Mouse (Mus musculus) T-cell, adult 2 months (primary cell): ENCODE measurements at regions not wholly inside any gene's neighbourhood (a gene's known extent, or its start where the extent isn't known, plus 50 kb on each side); places are given as distances from the start of the nearest gene placed in this dataset.
A peak's percentile ranks its signal among the peaks of the same experiment; 100 is the strongest.

Experiments
- DNase-seq: peaks from one replicate; pipeline ENCODE4 v3.0.0; 2022; ENCODE audit warnings: low spot score

DNA sequence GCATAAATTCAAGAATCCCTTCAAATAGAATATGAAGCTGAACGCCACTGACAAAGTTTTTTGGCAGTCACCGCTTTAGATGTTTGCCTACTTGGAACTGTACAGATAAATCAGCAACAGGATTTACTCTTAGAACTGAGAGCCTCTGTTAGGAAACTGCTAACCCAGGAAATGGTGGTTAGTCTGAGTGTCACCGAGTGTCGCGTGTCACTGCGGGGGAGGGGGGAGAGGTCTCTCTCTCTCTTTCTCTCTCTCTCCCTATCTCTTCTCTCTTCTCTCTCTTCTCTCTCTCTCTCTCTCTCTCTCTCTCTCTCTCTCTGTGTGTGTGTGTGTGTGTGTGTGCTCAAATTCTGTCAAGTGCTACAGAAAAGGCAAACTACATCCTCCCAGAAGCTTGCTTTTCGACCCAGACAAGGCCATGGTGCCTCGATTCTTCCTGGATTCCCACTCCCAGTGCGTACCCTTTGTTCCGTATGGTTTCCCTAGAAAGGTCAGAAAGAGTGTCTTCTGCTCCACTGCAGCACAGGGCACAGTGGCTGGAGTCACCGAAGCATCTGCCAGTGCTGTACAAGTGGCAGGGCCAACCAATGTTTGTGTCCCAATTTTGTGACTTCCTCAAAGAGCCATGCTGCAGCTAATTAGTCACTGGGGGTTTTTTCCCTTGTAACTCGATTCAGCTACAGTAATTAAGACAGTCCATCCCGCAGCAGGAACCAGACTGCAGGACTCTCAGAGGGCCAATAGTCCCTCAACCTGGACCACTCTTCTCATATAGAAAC lies 87.0 kb downstream of the Cog6 start:
- DNase-seq: peak; percentile 80

DNA sequence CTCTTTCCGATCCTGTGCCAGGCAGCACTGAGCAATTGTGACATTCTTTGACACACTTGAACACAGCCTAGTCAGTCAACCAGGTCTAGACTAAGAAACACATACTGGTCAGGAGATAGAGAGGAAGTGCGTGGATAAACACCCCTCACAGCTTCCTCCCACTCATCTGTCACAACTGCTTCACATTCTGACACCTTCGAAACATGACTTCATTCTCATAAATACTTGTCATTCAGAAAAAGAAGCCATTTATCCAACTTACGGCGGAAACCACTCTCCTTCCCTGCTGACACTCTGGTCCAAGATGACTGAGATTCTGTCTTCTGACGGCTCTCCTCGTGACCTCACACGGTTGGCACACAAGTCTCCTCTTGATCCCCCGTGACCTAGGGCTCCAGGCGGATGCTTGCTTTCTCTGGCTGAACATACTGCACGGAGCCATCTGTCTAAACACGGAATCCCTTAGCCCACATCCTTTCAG lies 89.6 kb downstream of the Cog6 start:
- DNase-seq: peak; percentile 86

DNA sequence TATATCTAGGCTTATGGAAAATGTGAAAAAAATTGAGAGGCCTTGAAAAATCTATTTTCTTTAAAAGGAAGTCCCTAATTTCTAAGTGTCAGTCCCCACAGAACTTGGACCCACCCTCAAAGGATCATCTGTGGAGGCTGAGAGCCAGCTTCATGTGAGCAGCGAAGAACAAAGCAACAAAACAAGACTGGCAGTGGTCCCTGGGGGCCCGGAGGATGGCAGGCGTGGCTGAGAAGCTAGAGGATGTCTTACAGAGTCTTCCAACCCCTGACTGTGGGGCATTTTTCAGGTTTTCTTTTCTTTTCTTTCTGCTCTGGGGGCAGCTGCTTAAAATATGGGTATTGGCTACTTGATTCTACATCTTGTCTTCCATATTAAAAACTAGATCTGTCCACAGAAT lies 90.5 kb downstream of the Cog6 start:
- peak; percentile 6 for DNase-seq

DNA sequence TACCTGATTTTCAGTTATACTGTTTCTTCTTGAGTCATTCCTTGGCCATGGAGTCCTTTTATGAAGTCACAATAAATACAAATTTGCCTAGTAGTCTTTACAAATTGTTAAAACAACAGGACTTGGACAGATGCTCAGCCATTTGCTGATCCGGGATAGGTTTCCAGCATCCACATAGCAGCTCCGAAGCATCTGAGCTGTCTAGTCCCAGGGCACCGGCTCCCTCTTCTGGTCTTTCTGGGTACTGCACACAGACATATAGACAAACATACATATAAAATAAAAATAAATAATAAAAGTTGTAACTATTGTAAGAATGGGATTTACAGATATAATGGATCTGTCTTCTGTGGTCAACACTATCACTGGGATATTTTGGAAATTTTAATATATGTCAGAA lies 91.8 kb downstream of the Cog6 start:
- peak; percentile 52 for DNase-seq

DNA sequence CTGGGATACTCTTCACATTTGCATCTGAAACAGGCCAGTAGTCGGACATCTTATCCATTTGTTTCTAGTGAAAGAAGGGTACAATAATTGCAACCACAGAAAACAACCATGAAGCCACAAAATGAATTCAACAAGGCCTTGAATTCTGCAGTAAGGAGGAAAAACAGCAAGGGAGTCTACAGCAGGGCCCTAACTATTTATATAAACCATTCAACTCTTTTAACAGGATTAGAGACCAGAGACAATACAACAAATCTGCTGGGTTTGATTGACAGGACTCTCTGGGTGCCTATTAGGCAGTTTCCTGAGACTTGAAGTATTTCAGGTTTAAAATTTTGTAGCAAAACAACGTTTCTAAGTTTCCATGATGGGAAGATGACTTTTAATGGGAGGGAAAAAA lies 92.4 kb downstream of the Cog6 start:
- DNase-seq: no peak

DNA sequence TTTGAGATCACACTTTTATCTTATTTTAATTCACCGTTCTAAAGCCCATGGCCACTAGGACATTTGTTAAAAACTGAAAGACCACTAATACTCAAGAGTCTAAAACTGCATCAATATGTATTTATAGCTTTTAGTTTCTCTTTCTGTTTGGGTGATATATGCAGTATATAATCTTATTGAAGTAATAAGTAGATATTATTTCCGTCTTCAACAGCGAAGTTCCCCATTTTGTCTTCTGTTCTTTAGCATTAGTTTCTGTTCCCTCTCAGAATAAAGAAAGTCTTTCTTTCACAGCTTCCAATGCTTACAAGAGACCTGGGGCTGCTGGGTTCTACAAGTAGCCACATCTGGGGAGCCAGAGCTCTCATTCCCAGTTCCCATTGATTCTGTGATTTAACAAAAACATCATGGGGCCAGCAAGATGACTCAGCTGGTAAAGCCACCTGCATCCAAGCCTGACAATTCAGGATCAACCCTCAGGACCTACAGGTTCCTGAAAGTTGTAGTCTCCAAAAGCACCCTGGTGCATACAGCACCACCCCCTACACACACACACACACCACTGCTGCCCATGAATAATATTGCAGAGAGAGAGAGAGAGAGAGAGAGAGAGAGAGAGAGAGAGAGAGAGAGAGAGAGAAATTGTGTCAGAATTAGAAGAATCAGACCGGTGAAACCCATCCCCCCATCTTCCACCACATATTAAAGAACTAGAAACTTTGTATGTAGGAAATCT lies 93.0 kb downstream of the Cog6 start:
- DNase-seq: no peak

DNA sequence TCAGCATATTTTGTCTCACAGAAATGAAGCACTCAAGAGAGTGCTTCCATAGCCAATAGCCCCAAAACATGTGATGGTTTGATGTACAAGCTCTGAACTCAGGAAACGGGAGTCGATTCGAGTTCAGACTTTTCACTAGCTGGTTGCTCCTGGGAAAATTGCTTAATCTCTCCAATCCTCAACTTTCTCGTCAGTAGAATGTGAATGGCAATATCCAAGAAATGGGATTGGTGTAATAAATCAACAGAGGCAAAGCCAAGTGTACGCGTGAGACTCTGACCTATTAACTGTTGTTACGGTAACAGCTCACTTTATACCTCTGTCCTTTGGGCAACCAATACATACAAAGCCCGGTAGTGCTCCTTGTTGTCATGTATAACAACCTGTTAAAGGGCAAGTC lies 94.6 kb downstream of the Cog6 start:
- no peak for DNase-seq

DNA sequence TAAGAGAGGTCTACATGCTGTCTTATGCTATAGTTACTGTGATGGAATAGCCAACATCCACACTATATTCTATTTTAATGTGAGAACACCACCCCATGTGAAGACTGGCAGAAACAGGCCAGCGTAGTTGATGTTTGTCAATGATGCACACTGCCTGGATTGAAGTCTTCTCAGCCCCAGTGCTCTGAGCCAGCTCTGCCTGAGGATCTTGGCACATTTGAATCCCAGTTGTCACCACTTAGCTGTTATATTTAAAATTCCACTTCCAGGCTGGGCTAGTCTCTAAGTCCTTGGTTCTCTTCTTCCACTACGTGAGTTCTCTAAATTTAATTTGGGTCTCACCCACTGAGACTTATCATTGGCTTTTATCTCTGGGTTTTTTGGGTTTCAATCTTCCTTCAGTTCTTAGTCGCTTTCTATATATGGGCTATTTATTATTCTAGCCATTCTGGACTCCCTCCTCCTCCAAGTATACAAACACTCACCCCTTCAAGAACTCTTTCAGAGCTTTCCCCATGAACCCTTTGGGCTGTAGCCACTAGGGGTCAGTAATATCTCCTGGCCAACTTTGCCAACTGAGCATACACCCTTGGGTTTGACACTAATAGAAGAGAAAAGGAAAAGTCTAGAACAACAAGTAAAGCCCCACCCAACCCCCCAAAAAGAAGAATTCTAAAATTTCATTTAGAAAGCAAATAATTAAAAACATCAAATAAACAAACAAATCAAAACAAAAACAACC lies 110.0 kb downstream of the Cog6 start:
- DNase-seq: peak; percentile 21

DNA sequence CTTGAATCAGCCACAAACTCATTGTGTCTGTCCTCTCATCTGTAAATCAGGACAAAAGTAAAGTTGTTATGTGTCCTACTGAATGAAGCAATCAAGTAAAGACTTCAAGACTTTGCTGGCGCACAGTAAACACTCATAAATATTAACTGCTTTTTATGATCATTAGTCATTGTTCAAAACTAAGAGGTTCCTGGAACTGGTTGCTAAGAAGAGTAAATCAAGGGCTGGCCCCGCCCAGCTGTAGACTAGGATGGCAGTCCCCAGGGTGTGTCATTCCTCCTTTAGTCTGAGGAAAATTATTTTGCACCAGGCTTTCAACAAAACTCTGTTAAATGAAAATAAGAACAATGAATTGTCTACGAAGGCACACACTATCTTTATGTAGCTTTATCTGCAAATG lies 113.0 kb downstream of the Cog6 start:
- no peak for DNase-seq

DNA sequence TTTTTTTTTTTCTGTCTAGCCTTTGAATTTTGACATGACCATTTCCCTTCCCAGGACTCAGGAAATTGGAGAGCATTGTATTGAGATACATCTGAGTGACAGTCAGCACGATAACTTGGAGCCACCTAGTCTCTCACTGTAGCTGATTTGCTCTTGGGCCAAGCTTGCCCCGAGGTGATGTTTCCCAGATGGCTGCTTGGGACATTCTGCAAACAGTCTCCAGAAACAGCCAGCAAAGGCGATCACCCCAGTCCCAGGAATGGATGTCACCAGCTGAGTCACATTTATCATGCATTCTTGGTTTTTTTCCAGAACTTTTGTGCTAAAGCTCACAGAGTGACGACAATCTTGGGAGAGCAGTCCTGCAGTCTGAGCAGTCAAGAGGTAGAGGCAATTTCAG lies 119.4 kb downstream of the Cog6 start:
- no peak for DNase-seq

DNA sequence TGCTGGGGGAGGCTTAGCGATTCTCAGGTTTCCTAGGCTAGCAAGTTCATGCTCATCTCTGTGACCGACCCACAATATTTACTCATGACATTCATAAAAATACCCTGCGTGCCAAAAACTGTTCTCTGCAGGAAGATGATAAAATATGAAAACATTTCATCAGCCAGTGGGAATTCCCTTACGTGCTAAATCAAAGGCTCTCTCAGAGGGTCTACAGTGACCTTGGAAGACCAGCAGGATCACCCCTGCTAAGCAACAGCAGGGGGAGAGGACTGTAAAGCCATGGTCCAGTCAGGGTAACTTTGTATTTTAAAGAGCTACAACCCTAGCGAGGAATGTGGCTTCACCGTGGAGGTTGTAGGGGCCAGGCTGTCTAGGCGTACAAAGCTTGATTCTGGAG lies 120.6 kb downstream of the Cog6 start:
- DNase-seq: no peak

DNA sequence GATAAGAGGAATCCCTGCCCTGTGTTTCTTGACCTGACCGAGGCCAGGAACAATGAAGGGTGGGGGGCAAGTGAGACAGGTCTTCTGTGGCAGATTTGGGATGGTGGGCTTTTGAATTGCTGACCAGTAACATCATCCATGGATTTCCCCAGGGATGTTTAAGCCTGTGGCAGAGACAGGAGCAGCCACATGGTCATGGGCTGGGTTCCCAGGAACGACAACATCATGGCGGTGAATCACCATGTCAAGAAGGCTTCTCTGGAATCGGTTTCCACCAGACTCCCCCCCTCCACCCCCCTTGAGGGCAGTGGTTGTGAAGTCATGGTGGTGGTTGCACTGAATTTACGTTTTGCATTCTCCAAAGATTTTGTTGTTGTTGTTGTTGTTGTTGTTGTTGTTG lies 121.3 kb downstream of the Cog6 start:
- no peak for DNase-seq

DNA sequence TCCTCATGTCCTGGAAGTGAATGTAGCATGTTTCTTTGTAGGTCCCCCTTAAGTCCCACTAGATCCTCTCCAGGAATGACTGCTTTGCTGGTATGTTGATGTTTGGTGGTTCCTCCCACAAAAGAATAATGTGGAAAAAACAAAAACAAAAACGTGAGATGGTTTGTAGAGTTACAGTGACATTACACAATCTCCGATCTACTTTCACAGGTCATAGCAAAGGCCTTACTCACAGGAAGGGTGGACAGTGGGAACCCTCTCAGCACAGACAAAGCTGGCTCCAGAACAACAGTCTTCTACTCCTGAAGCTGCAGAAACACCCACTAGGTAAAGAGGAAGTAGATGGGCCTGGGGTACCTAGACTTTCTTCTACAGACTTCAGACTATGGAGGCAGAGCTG lies 122.2 kb downstream of the Cog6 start:
- no peak for DNase-seq

DNA sequence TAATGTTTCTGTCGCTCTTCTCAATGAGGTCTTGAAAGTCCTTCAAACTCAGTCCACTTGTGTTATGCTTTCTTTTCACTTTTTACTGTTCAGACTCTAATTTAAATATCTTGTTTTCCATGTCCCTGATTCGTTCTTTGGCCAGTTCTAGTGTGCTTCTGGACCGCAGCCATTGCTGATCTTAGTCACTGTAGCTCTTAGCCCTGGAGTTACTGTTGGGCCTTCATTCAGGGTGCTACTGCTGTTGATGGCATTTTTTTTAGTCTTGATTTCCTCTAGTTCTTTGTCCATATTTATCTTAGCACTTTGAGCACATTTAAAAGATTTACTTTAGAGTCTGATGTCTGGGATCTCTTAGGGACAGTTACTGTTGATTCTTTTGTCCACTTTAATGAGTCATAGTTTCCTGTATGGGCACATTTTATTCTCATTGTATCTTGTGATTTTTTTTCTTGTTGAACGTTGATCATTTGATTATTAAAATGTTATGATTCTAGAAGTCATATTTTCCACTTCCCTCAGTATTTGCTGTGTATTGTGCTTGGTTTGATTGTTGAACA lies 127.8 kb downstream of the Cog6 start:
- DNase-seq: no peak

DNA sequence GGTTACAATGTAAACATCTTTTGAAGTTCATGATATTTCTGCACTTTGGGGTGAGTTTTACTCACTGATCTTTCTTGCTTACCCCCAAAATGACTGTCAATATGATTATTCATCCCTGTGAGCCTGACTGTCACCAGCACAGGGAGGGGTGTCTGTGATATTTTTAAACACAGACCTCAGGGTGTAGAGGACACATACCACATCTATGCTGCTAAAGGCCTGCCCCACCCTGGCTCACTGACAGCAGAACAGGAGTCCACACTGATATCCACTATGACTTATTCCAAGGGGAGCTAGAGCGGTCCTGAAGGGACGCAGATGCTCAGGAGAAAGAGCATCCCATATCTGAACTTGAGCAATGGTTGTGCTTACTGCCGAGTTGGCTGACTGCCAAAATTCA lies 135.1 kb downstream of the Cog6 start:
- DNase-seq: peak; percentile 37

DNA sequence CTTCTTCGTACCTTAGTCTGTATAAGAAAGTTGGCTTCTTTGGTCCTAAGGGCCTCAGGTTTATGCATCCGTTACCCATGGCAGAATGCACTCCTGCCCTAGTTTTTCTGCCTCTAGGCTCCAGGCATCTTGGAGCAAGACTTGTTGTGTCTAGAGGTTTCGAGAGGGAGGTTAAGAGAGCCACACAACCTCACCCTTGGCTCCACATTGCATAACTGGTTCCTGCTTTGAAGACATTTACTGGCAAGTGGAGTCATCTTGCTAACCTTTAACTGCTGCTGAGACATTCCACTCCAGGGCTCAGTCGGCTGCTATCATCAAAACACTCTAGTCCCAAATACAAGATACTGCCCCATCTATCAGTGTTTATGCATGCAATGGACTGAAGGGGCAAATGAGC lies 135.9 kb downstream of the Cog6 start:
- DNase-seq: no peak

DNA sequence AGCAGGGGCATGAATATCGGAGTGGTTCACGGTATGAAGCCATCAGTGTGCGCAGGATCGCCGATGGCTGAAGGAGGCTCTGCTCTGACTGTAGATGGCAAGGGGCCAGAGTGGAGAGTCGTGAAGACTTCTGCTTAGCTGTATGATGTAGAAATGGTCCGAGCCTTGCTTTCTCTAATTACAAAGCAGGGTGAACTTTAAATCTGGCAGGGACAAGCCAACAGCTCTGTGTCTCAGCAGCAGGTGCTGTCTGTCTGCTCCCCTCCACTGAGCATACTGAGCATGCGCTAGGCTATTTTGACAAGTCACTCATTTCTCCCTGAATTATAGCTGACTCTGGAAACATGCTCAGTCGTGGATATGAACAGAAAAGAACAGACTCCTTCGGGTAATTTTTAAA lies 137.3 kb downstream of the Cog6 start:
- no peak for DNase-seq

DNA sequence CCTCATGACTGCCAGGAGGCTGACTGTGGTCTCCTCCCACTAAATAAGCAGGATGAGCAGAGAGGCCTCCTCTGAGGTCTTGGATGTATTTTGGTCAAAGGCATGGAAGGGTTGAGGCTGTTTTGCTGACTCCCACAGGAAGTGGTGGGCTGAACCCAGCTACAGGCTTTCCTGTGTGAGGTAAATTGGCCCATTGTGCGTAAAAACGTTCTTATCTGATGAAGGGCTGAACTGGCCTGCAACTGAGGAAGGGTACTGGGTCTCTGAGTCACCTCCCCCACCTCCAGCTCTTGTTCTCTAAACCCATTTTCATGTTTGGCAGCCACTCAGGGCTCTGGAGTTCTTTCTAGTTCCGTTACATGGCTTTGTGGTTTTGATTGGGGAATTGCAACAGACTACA lies 138.7 kb downstream of the Cog6 start:
- DNase-seq: peak; percentile 89

DNA sequence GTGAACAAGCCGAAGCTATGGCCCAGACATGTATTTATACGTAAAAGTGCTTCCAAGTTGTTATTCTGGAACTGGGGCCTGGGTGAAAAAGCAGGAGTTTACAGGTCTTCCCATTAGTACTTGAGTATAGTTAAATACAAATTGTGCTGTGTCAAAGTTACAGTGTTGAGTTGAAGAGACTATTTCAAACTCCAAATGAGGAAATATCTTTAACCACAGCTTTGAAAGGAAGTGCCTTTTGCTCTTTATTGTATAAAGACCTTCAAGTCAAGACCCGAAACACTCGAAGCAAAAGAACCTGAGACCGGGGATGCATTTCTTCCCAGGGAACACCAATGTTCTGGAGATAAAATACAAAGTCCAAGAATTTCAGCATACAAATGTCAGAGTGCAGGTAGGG lies 144.8 kb downstream of the Cog6 start:
- DNase-seq: no peak

DNA sequence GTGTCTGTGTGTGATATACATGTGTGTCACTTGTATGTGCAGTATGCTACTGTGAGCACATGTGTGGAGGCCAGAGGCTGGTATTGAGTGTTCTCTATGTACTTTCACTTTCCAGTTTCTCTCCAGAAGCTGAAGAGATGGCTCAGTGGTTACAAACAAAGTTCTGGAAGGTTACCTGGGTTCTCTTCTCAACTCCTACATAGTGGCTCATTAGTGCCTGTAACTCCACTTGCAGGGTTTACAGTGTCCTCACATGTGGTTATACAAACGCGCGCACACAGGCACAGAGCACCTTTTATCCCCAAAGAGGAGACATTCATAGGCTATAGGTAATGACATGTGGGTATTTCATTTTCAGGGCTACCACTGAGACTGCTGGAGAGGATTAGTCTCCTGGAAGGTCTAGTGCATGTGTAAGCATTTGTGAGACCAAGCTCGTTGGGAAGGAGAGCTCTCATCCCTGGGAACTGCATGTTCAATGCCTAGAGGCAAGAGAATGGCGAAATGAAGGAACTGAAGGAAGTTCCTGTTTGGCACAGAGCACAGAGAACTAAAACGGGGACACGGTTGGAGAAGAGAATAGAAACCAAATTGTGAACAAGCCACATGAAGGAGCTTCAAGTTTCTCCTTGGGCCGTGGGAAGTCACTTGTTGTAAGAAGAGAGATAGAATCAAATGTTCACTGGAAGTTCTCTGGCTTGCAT lies 153.7 kb downstream of the Cog6 start:
- DNase-seq: peak; percentile 37

DNA sequence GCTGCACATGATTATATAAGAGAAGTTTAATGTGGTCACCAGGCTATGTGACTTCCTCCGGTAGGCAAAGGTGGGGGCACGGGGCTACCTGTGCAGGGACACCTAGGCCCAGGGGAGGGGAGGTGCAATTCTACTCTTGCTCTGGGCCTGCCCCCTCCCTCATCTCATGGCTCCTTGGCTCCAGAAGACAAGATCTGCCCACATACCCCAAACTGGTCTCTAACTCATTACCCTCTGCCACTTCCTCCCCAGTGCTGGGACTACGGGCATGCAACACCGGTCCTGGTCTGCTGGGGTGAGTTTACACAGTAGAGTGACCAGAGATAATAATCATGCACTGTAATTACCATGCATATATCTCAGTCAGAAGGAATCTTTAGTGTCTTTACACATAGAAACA lies 155.0 kb downstream of the Cog6 start:
- DNase-seq: no peak

DNA sequence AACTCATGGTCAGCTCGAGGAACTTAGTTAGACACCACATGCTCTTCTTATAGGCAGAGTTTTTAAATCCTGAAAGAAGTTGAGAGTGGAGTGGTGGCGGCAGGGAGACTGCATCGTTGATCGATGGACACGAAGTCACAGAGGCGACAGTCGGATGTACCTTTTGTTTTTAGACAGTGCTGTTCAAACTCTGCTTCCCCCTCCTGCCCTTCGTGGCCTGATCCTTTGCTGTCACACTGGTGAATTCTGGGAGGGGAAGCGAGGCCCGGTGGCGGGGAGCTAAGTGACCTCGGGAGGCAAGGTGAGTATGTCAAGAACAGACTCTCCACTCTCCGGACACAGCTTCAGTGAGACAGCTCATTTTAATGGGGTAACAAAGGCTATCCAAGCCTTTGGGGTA lies 155.5 kb downstream of the Cog6 start:
- no peak for DNase-seq
